Mouse (Mus musculus) spleen, adult 2 months (tissue): ENCODE measurements around the gene Clip4.

ENCODE experiments used
- CTCF ChIP-seq: fragments of 200-500 bp; IDR thresholded peaks from 2 replicates; pipeline ENCODE4 v1.5.1; 2011; ENCODE audit warnings: mild to moderate bottlenecking, inconsistent platforms; ENCODE audit not compliant: insufficient read depth, insufficient read length, insufficient replicate concordance; ENCODE audit errors: extremely low read depth
- POLR2A ChIP-seq: fragments of 200-500 bp; IDR thresholded peaks from 2 replicates; pipeline ENCODE4 v1.6.1; 2011; ENCODE audit warnings: low read depth, low read length, inconsistent platforms

DNA sequence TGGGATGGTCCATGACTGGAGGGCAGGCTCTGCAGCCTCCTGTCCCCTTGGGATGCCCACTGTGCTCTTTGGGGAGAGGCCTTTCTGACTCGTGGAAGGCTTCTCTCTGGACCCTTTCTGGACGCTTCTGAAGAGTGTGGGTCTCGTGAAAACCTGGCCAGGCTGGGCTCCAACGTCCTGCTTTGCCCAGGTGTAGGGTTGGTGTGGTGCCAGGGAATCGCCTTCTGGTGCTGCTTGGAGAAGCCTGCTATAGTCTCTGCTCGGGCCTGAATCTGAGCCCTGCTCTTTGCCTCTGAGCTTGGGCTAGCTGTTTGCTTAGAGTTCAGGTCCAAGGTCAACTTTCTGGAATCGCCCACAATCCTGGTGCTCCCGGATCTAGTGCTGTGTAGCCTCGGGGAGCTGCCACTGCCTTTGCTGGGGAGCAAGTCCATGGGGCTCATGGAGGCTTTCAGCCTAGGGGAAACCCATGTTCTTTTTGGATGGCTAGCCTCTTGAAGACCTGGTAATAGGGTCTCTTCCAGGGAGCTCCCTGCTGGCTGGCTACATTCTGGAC lies 18.6 kb upstream of the Clip4 start:
- TF ChIP-seq CTCF (no peak), POLR2A (no peak)
